Mouse (Mus musculus) stomach, embryonic 16.5 days (tissue): ENCODE results near the gene Slc39a12. TPM values are rescaled to one million over a fixed set of nuclear protein-coding genes. Genes with fewer than 3 reads are reported as not detected.

Experiments
- ATAC-seq: fragments of 200-750 bp; cut with Nextera tagmentation; 2 replicates; pipeline ENCODE4 v1.8.0; 2017; ENCODE audit warnings: moderate number of reproducible peaks, moderate TSS enrichment; ENCODE audit not compliant: insufficient read depth, low FRiP score
- H3K27ac ChIP-seq: fragments of 300-500 bp; sonication (generic); 2 replicates; pipeline ENCODE4 v1.5.1; 2014; ENCODE audit warnings: low read length
- H3K27me3 ChIP-seq: fragments of 300-500 bp; sonication (generic); 2 replicates; pipeline ENCODE4 v1.6.1; 2014; ENCODE audit warnings: low read length, control low read depth, mixed read lengths; ENCODE audit not compliant: control insufficient read depth, insufficient read depth
- H3K36me3 ChIP-seq: fragments of 300-500 bp; sonication (generic); 2 replicates; pipeline ENCODE4 v1.6.1; 2014; ENCODE audit warnings: low read length; ENCODE audit not compliant: control insufficient read depth, insufficient read depth
- H3K4me1 ChIP-seq: fragments of 300-500 bp; sonication (generic); 2 replicates; pipeline ENCODE4 v1.6.1; 2014; ENCODE audit warnings: low read length, control low read depth, mixed read lengths; ENCODE audit not compliant: control insufficient read depth, insufficient read depth
- H3K4me2 ChIP-seq: fragments of 300-500 bp; sonication (generic); 2 replicates; pipeline ENCODE4 v1.6.1; 2014; ENCODE audit warnings: low read depth, low read length, mixed read lengths
- H3K4me3 ChIP-seq: fragments of 300-500 bp; sonication (generic); replicated peaks from 2 replicates; pipeline ENCODE4 v1.5.1; 2014; ENCODE audit warnings: mild to moderate bottlenecking, low read length
- H3K9ac ChIP-seq: fragments of 300-500 bp; sonication (generic); 2 replicates; pipeline ENCODE4 v1.6.1; 2014; ENCODE audit warnings: low read length
- H3K9me3 ChIP-seq: fragments of 300-500 bp; sonication (generic); replicated peaks from 2 replicates; pipeline ENCODE4 v1.6.1; 2016; ENCODE audit warnings: low read length, control low read depth; ENCODE audit not compliant: control insufficient read depth
- WGBS: fragments of 180-500 bp; shearing (Covaris S2); extraction: QIAGEN DNeasy Blood & Tissue Kit; methylation state at CpG from one replicate; pipeline ENCODE4 v1.1.7; 2014; 5-methylcytosine and 5-hydroxymethylcytosine counted together
- polyA plus RNA-seq: library from polyadenylated mRNA; unstranded; fragments of >200 nt; fragmentation: Nextera tagmentation; extraction: Ambion mirVana; gene quantifications from 2 replicates; pipeline ENCODE4 v1.2.1, GENCODE M21; 2015

The Slc39a12 gene
- 0.13 and 0.14 TPM in 2 replicates for polyA plus RNA-seq

DNA sequence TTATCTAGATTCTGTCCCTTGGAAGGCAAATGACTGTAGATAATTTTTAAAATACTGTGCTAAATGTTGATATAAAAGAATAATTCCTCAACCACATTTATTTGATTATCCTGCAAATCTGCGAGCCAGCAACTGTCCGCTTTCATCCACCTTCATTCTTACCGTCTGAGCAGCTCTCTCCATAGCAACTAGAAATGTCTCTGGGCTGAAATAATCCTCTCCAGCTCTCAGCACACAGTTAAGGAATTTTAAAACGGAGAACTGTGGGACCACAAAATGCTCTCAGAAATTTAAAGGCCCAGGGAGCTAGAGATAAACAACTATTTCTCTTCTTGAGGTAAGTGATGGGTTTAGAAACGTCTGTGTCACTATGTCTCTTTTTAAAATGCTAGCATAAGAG lies at the start of gene Slc39a12:
TSS of gene Slc39a12 (plus strand) at position 155 of the 400 bp plus-strand sequence.
- no peak within 1 kb of the TSS for H3K9ac ChIP-seq

GRCm38 (mm10) chr2:14341652-14342308 lies 46.3 kb upstream of the Slc39a12 start:
- Histone ChIP-seq H3K9me3 (no peaks in the 10 kb centered on the region), H3K36me3 (no peaks in the 10 kb centered on the region), H3K4me1 (no peaks in the 10 kb centered on the region; the same call in 1 of the 2 replicates), H3K4me2 (peak overlapping the region; percentile 37), H3K4me3 (no peak overlapping the region), H3K9ac (no peak overlapping the region; the same call in 1 of the 2 replicates), H3K27ac (peak overlapping the region; percentile 56), H3K27me3 (no peaks in the 10 kb centered on the region)
- peak; percentile 84 for ATAC-seq
- WGBS = 57% methylated on average over 14 of the region's 14 CpGs

More for the DNA sequence above, at the start of gene Slc39a12:
- H3K4me2 ChIP-seq = no peak within 1 kb of the TSS
- H3K9me3 ChIP-seq = no peaks in the 10 kb centered on the region
- no peaks in the 10 kb centered on the region for H3K36me3 ChIP-seq
- H3K4me3 ChIP-seq = no peak within 1 kb of the TSS
- H3K27ac ChIP-seq = no peak within 1 kb of the TSS
- ATAC-seq = no peak
- H3K27me3 ChIP-seq = no peaks in the 10 kb centered on the region
- 34% methylated on average over 5 of the region's 5 CpGs for WGBS
- no peaks in the 10 kb centered on the region for H3K4me1 ChIP-seq

DNA sequence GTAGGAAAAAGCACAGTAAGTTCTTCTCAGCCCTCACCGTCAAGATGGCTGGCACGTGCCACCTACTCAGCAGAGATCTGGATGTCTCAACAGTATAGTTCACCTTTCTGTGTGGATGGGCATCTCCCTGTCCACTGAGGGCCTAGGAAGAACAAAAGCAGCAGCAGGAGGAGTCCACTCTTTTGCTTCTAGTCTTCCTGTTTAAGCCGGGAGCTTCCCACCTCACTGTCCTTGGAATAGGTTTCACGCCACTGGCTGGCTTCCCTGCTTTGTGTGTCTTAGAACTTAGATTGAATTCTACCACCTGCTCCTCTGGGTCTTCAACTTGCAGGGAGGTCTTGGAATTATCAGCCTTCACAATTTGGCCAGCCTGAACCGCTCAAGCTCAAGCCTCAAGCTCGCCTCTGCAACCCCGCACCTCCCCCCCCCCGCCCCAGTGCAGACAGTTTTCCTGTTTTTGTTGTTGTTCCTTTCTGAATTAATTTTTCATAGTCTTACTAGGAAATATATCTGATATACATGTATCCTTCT lies 45.7 kb upstream of the Slc39a12 start:
- 77% methylated on average over 8 of the region's 8 CpGs for WGBS
- H3K4me2 ChIP-seq = no peak overlapping the region
- H3K4me3 ChIP-seq = no peak overlapping the region
- H3K4me1 ChIP-seq = no peaks in the 10 kb centered on the region; the same call in 1 of the 2 replicates
- peak overlapping the region; percentile 56 for H3K27ac ChIP-seq
- H3K9ac ChIP-seq = no peak overlapping the region
- no peaks in the 10 kb centered on the region for H3K36me3 ChIP-seq
- no peaks in the 10 kb centered on the region for H3K9me3 ChIP-seq
- no peaks in the 10 kb centered on the region for H3K27me3 ChIP-seq
- 0 out of 2 replicates have a peak, but pooled peaks have one; percentile 10 for ATAC-seq

- H3K27ac ChIP-seq = no peak overlapping the region
- 30% methylated on average over 1 of the region's 1 CpGs for WGBS
- ATAC-seq = no peak
- no peaks in the 10 kb centered on the region for H3K27me3 ChIP-seq
- H3K4me1 ChIP-seq = no peaks in the 10 kb centered on the region
- no peak overlapping the region for H3K9ac ChIP-seq
- H3K36me3 ChIP-seq = no peaks in the 10 kb centered on the region
- H3K4me2 ChIP-seq = no peak overlapping the region
- no peaks in the 10 kb centered on the region for H3K9me3 ChIP-seq
- no peak overlapping the region for H3K4me3 ChIP-seq
Observed at GRCm38 (mm10) chr2:14388856-14389255, 740 bp downstream of the Slc39a12 start.

GRCm38 (mm10) chr2:14390900-14391299 lies 2.8 kb downstream of the Slc39a12 start:
- no peaks in the 10 kb centered on the region for H3K4me1 ChIP-seq
- no peaks in the 10 kb centered on the region for H3K9me3 ChIP-seq
- no peak overlapping the region for H3K4me3 ChIP-seq
- H3K9ac ChIP-seq = no peak overlapping the region
- no peaks in the 10 kb centered on the region for H3K27me3 ChIP-seq
- no peak overlapping the region for H3K27ac ChIP-seq
- 80% methylated on average over 1 of the region's 1 CpGs for WGBS
- no peaks in the 10 kb centered on the region for H3K36me3 ChIP-seq
- no peak overlapping the region for H3K4me2 ChIP-seq
- ATAC-seq = no peak

- Histone ChIP-seq H3K9ac (no peak overlapping the region), H3K4me2 (no peak overlapping the region), H3K27ac (no peak overlapping the region), H3K4me3 (no peak overlapping the region), H3K36me3 (no peaks in the 10 kb centered on the region), H3K9me3 (no peaks in the 10 kb centered on the region), H3K4me1 (no peaks in the 10 kb centered on the region), H3K27me3 (no peaks in the 10 kb centered on the region)
- no peak for ATAC-seq
Observed at GRCm38 (mm10) chr2:14403000-14403399, 14.9 kb downstream of the Slc39a12 start.

DNA sequence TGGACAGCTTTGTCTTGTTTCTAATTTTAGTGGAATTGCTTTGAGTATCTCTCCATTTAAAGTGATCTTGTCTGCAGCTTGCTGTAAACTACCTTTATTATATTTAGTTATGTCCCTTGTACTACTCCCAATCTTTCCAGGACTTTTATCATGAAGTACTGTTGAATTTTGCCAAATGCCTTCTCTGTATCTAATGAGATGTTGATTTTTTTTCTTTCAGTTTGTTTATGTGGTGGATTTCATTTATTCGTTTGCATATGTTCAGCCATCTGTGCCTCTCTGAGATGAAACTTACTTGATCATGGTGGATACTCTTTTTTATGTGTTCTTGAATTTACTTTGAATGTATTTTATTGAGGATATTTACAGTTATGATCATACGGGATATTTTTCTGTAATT lies 40.9 kb downstream of the Slc39a12 start:
- Histone ChIP-seq H3K9ac (no peak overlapping the region), H3K27me3 (no peaks in the 10 kb centered on the region), H3K4me3 (no peak overlapping the region), H3K4me1 (no peaks in the 10 kb centered on the region), H3K9me3 (no peaks in the 10 kb centered on the region), H3K27ac (no peak overlapping the region), H3K4me2 (no peak overlapping the region), H3K36me3 (no peaks in the 10 kb centered on the region)
- 79% methylated on average over 2 of the region's 2 CpGs for WGBS
- no peak for ATAC-seq

- no peaks in the 10 kb centered on the region; the same call in 1 of the 2 replicates for H3K9me3 ChIP-seq
- ATAC-seq = no peak
- H3K9ac ChIP-seq = no peak overlapping the region
- H3K36me3 ChIP-seq = no peaks in the 10 kb centered on the region
- H3K4me1 ChIP-seq = no peaks in the 10 kb centered on the region
- H3K4me2 ChIP-seq = no peak overlapping the region
- H3K27me3 ChIP-seq = no peaks in the 10 kb centered on the region
- H3K27ac ChIP-seq = no peak overlapping the region
- 50% methylated on average over 1 of the region's 1 CpGs for WGBS
- no peak overlapping the region for H3K4me3 ChIP-seq
Observed at GRCm38 (mm10) chr2:14447322-14447721, 59.2 kb downstream of the Slc39a12 start.

DNA sequence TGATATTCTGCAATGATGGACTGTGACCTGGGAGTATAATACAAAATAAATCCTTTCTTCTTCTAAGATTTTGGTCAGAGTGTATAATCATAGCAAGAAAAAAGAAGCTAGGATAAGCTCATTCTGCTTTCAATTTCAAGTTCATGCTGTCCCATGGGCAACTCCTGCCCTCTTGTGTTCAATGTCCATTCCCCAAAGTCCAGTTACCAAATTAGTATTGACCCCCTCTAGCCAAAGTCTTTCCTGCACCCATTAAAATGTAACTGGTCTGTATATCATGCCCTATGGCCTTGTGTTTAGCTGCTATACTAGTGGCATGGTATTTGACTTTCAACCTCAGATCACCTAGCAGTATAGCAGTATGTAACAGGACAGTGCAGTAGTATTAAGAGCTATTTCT lies 62.8 kb downstream of the Slc39a12 start:
- no peak overlapping the region for H3K9ac ChIP-seq
- no peaks in the 10 kb centered on the region for H3K4me1 ChIP-seq
- H3K4me2 ChIP-seq = no peak overlapping the region
- H3K27ac ChIP-seq = no peak overlapping the region
- H3K36me3 ChIP-seq = no peaks in the 10 kb centered on the region
- H3K9me3 ChIP-seq = no peaks in the 10 kb centered on the region
- H3K27me3 ChIP-seq = no peaks in the 10 kb centered on the region
- no peak for ATAC-seq
- no peak overlapping the region for H3K4me3 ChIP-seq
